Mouse (Mus musculus): Measurements from ENCODE around the gene Mettl3. TPM values are rescaled to one million over a fixed set of nuclear protein-coding genes. Genes with fewer than 3 reads are reported as not detected.

Gene Mettl3
- total and polyA plus RNA-seq, 3 experiments = 22.4 to 55.0 (median 37.1) TPM

DNA sequence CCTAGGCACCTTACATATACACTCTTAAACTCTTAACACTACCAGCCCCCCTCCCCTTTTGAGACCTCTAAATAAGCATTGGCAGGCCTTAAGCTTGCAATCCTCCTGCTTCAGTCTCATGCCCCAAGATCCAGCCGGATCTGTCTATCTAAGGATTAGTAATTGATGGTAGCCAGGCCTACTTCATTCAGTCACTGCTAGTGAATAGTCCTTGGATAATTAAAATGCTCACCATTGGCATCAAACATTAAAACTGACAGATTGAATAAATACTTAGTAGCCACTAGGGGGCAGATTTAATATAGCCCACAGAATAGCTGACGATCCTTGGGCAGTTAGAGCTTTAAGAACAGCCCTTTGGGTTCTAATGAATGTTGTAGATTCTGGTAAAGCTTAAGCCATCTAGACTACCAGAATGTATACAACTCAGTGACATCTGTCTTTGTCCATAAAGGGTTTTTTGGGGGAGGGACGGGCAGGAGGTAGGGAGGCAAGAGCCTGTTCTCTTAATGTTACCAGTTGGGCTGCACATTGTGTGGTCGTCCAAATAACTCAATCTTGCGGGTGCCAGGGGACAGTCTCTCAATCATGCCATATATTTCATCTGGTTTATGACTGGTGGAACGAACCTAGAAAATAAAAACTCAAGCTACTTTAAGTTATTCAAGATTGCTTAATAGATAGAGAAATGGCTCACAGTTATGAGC is 9.2 kb downstream of the Mettl3 start:
- no peak for DNase-seq

DNA sequence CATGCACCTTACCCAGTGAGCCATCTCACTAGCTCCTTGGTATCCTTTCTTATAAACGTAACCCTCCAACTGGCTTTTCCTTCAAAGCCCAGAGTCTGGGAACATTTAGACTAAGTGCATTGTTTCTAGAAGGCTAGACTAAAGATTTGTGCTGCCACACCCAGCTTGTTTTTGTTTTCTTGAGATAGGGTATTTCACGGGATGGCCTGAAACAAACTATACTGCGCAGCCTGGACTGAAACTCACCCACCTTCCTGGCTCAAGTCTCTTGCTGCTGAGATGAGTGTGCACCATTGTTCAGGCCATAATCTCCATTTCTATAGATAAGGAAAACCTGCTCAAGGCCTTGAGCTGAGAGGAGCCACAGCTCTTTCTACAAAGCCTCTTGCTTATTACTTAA is 20.7 kb downstream of the Mettl3 start:
- no peak for DNase-seq

DNA sequence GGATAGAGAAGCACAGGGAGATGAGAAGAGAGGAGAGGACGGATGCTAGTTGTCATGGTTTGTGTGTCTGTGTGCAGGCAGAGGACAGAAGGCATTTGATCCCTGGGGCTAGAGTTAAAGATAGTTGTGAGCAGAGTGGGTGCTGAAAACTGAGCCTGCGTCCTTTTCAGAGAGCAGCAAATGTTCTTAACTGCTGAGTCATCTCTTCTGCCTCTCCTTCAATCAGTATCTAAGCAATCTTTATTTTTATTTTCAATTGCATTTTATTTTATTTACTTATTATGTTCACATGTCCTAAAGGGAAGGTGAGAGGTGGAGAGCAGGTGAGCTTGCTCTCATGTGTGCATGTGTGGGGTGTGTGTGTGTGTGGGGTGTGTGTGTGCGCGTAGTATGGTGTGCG is 21.3 kb downstream of the Mettl3 start:
- no peak for DNase-seq

DNA sequence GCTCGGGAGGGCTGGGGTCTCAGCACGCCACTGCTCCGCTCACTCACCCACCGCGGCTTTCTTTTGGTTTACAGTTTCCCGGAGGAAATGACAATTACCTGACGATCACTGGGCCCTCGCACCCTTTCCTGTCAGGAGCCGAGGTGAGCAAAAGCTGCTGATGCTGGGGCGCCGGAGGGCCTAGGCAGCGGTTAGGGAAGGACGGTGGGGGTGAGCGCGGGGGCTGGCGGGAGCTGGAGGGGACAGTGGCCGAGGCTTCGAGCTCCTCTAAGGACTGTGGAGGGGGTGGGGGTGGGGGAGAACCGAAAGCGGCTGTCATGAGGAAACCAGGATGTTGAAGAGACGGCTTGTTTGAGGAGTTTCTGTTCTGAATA is 25.2 kb downstream of the Mettl3 start:
- DNase-seq = no peak

DNA sequence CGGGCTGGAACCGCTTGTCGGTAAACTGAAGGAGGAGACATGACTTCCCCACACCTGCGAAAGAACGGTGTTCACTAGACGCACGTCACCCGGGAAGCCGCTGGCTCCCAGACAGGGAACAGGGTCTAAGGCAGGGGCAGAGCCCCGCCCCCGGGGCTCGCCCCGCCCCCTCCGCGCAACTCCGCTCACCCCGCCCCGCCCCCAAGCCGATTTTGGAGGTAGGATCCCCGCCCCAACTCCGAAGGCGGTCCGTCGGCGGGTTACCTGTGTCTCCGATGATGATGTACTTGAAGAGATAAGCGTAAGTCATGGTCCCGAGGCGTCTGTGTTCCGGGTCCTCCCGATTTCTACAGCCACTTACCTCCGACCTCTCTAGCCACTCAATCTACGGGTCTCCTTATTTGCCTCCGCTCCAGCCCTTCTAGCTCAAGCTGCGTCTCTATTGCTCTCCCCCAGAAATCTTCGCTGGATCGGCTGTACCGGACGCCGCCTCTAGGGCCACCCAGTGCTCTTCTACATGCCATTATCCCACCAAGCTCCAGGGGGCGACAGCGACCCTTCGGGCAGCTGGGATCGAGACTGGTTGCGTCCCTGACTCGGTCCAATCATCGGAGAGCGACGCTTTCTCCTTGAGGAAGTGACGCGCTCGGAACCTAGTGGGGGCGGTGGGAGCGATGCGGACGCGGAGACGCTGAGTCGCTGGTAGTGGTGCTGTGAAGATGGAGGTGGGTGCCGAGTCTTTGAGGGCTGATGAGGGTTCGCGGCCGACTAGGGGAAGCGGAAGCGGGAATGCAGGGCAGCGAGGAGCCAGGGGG is 25.8 kb downstream of the Mettl3 start, which contains the start of the genes Tox4 and Rab2b:
TSS of gene Tox4 (plus strand) at position 215 of the 815 bp plus-strand sequence.
TSS of gene Rab2b (minus strand) at position 614 of the 815 bp plus-strand sequence.
- peak; percentile 99 for DNase-seq

DNA sequence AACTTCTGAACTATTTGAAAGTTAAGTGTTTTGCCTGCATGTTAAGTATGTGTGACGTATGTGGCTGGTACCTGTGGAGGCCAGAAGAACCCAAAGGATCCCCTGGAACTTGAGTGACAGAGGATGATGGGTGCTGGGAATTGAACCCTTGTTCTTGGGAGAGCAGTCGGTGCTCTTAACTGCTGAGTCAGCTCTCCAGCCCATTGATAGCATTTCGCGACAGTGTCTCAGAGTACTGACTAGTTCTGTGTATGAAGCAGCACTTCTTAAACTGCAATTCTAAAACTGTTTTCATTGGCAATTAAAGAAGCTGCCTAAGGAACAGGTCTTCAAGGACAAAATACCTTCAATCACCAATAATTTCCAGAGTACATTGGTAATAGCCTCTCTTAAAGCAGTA is 27.7 kb downstream of the Mettl3 start:
- DNase-seq = no peak

DNA sequence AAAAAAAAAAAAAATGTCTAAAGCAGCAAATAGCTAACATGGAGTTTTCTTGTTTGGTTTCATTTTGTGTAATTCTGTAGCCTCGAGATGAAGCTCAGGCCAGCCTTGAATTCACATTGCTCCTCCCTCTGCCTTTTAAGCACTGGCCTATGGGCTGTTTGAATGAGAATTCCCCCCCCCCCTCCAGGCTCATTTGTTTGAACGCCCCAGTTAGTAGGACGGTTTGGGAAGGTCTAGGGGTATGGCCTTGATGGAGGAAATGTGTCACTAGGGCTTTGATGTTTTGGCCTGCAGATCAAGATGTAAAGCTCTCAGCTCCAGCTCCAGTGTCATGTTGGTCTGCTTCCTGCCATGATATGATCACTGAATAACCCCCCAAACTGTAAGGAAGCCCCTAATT is 32.1 kb downstream of the Mettl3 start:
- peak; percentile 80 for DNase-seq

DNA sequence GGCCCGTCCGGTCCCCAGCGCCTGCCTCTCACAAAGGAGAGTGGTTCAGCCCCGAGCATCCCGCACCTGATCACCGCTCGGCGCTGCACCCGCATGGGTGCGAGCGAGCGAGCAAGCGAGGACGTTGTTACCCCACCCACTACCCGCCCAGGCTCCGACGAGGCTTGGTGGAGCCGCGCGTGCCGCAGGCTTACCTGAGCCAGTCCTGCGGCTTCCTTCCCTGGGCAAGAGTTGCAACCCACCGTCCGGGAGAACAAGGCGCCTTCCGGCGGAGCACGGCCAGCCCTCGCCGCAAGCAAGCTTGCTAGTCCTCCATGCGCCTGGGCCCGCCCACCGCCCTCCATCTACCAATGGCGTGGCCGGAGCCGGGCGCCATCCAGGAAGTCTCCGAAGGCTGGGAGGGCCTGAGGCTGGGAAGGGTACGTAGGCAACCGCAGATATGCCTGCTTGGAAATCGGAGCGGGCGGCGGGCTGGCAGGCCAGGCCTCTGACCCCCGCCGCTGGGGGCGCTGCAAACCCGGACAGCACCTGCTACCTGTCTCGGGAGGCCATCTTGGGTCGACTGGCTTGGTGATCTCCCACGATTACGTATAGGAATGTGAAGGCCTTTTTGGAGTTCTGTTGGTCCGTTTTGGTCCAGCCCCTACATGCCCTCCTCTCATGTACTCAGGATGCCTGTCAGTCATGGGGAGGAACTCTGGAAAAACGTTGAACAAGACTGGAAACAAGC is 47.3 kb downstream of the Mettl3 start, which contains the start of gene Chd8:
TSS of gene Chd8 (minus strand) at position 297 of the 730 bp plus-strand sequence.
- peak; percentile 99 for DNase-seq

DNA sequence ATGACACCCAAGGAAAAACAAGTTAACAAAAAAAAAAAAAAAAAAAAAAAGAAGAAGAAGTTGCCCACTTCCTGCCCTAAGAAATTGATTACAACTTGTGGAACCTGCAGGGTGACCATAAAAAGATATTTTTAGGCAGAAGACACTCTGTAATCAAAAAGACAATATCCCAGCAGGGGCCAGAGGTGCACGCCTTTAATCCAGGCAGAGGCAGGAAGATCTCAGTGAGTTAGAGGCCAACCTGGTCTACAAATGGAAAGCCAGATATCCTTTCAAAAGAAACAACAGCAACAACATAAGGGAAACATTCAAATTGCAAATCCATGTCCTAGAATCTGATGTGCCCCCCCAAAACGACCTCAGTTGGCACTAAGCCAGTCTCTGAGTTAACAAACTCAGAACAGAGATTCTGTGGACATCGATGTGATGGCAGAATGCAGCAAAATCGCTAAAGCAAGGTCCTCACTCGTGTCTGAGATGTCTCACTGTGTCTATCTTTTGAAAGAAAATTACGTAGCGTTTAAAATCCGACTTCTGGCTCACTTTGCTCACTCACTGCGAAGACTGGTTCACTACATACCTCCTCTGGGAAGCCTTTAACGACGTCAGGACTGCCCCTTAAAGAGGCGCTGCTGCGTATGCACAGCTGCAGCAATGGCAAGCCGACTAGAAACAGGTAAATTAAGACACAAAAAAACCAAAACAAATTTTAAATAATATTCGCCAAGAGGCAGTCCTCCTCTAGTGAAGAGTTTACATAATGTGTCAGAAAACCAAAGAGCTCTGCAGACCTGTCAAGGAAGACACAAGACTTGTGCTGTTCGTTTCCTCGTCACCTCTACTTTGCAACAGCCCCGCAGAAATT is 48.4 kb downstream of the Mettl3 start:
- DNase-seq = peak; percentile 35

DNA sequence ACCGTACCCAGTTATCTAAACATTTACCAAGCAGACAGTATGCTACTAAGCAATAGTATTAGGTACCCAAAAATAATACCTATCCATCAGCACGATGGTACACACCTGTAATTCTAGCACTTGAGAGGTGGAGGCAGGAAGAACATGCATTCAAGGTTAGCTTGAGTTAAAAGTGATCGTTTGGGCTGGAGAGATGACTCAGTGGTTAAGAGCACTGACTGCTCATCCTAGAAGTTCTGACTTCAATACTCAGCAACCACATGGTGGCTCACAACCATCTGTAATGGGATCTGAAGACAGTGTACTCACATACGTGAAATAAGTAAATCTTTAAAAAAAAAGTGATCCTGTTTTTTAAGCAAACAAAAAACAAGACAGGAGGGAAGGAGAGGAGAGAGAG is 58.8 kb downstream of the Mettl3 start:
- no peak for DNase-seq

Other genes with a start within 250 kb of the Mettl3 start
- 100 to 1,000 TPM; 240 to 298 TPM for gene Hnrnpc, start 201.1 kb downstream of the Mettl3 start, total RNA-seq (2021)
- 24.4 and 40.6 TPM in 2 replicates for gene Hnrnpc, start 201.1 kb downstream of the Mettl3 start, polyA plus RNA-seq (2012; rRNA removed)
- 1 to 10 TPM in 1 of 2 experiments, under 1 TPM in 1; 0.26 to 1.2 TPM for gene Rpgrip1, start 194.4 kb downstream of the Mettl3 start, total RNA-seq (2021)
- 0.33 and 0.55 TPM in 2 replicates for gene Rpgrip1, start 194.4 kb downstream of the Mettl3 start, polyA plus RNA-seq (2012; rRNA removed)
- 10 to 100 TPM; 48.2 to 55.7 TPM for gene Supt16, start 107.7 kb downstream of the Mettl3 start, total RNA-seq (2021)
- 3.6 and 4.6 TPM in 2 replicates for gene Supt16, start 107.7 kb downstream of the Mettl3 start, polyA plus RNA-seq (2012; rRNA removed)
- 10 to 100 TPM; 70.7 to 79.1 TPM for gene Chd8, start 47.3 kb downstream of the Mettl3 start, total RNA-seq (2021)
- gene Chd8, start 47.3 kb downstream of the Mettl3 start, polyA plus RNA-seq (2012; rRNA removed) = 21.8 and 26.7 TPM in 2 replicates
- gene Tox4, start 26.0 kb downstream of the Mettl3 start, total RNA-seq (2021) = 10 to 100 TPM; 51.4 to 58.2 TPM
- gene Tox4, start 26.0 kb downstream of the Mettl3 start, polyA plus RNA-seq (2012; rRNA removed) = 20.2 and 26.3 TPM in 2 replicates
- 10 to 100 TPM; 39.1 to 48.7 TPM for gene Rab2b, start 25.6 kb downstream of the Mettl3 start, total RNA-seq (2021)
- gene Rab2b, start 25.6 kb downstream of the Mettl3 start, polyA plus RNA-seq (2012; rRNA removed) = 10.7 and 12.4 TPM in 2 replicates
- 10 to 100 TPM in 1 of 2 experiments, 1 to 10 TPM in 1; 4.4 to 10.5 TPM for gene Sall2, start 23.6 kb upstream of the Mettl3 start, total RNA-seq (2021)
- gene Sall2, start 23.6 kb upstream of the Mettl3 start, polyA plus RNA-seq (2012; rRNA removed) = 6.1 and 6.4 TPM in 2 replicates
- not detected for gene Olfr1513, start 51.3 kb upstream of the Mettl3 start, total RNA-seq (2021)
- not detected in 2 replicates for gene Olfr1513, start 51.3 kb upstream of the Mettl3 start, polyA plus RNA-seq (2012; rRNA removed)
- gene Olfr1512, start 74.0 kb upstream of the Mettl3 start, total RNA-seq (2021) = not detected
- gene Olfr1512, start 74.0 kb upstream of the Mettl3 start, polyA plus RNA-seq (2012; rRNA removed) = not detected in 2 replicates
- gene Olfr1511, start 92.3 kb upstream of the Mettl3 start, total RNA-seq (2021) = not detected
- not detected in 2 replicates for gene Olfr1511, start 92.3 kb upstream of the Mettl3 start, polyA plus RNA-seq (2012; rRNA removed)
- not detected for gene Olfr1510, start 109.2 kb upstream of the Mettl3 start, total RNA-seq (2021)
- not detected in 2 replicates for gene Olfr1510, start 109.2 kb upstream of the Mettl3 start, polyA plus RNA-seq (2012; rRNA removed)
- not detected for gene Olfr1509, start 137.9 kb upstream of the Mettl3 start, total RNA-seq (2021)
- not detected in 2 replicates for gene Olfr1509, start 137.9 kb upstream of the Mettl3 start, polyA plus RNA-seq (2012; rRNA removed)
- not detected for gene Olfr1508, start 162.4 kb upstream of the Mettl3 start, total RNA-seq (2021)
- not detected in 2 replicates for gene Olfr1508, start 162.4 kb upstream of the Mettl3 start, polyA plus RNA-seq (2012; rRNA removed)
- not detected for gene Olfr1507, start 190.6 kb upstream of the Mettl3 start, total RNA-seq (2021)
- gene Olfr1507, start 190.6 kb upstream of the Mettl3 start, polyA plus RNA-seq (2012; rRNA removed) = not detected in 2 replicates